Mouse (Mus musculus): Measurements from ENCODE around the gene Gm20388.
"Not testable (repeated sequence)": the region's sequence is repeated elsewhere in the genome, so short reads cannot be mapped to it uniquely, and the experiment has no call there.

The Gm20388 gene

GRCm38 (mm10) chr8:123041008-123041773, 3130.6 kb downstream of the Gm20388 start:
- peak; percentile 63 to 84 for DNase-seq (ENCODE audit: low spot score in 2 of 2)

- DNase-seq (ENCODE audit: low spot score in 2 of 2) = no peak
These were observed 3131.1 kb downstream of the Gm20388 start for GRCm38 (mm10) chr8:123041774-123042105.

GRCm38 (mm10) chr8:123042158-123042973, 3131.7 kb downstream of the Gm20388 start, which contains the start of gene Ankrd11:
Gene Ankrd11, minus strand, starts transcription at chr8:123042277.
- peak; percentile 99 for DNase-seq (ENCODE audit: low spot score in 2 of 2)

GRCm38 (mm10) chr8:123042974-123043625, 3132.5 kb downstream of the Gm20388 start:
- DNase-seq (ENCODE audit: low spot score in 2 of 2) = no peak

GRCm38 (mm10) chr8:123043941-123044340, 3133.3 kb downstream of the Gm20388 start:
- no peak for DNase-seq (ENCODE audit: low spot score in 2 of 2)

- not testable (repeated sequence) for DNase-seq (ENCODE audit: low spot score in 2 of 2)
These were observed 3134.2 kb downstream of the Gm20388 start for GRCm38 (mm10) chr8:123044743-123045425.

- no peak for DNase-seq (ENCODE audit: low spot score in 2 of 2)
These were observed 3136.1 kb downstream of the Gm20388 start for GRCm38 (mm10) chr8:123046706-123047105.

- no peak for DNase-seq (ENCODE audit: low spot score in 2 of 2)
These were observed 3137.2 kb downstream of the Gm20388 start for GRCm38 (mm10) chr8:123047827-123048226.

- DNase-seq (ENCODE audit: low spot score in 2 of 2) = no peak
These were observed 3137.8 kb downstream of the Gm20388 start for GRCm38 (mm10) chr8:123048402-123048801.

- no peak for DNase-seq (ENCODE audit: low spot score in 2 of 2)
These were observed 3140.8 kb downstream of the Gm20388 start for GRCm38 (mm10) chr8:123051458-123051857.

GRCm38 (mm10) chr8:123062721-123063120, 3152.1 kb downstream of the Gm20388 start, which contains the start of gene Spg7:
Gene Spg7, plus strand, starts transcription at chr8:123062942.
- DNase-seq (ENCODE audit: low spot score in 2 of 2) = no peak

GRCm38 (mm10) chr8:123064072-123064471, 3153.4 kb downstream of the Gm20388 start:
- no peak for DNase-seq (ENCODE audit: low spot score in 2 of 2)

GRCm38 (mm10) chr8:123064809-123065213, 3154.2 kb downstream of the Gm20388 start:
- peak; percentile 35 to 72 for DNase-seq (ENCODE audit: low spot score in 2 of 2)

GRCm38 (mm10) chr8:123065214-123066100, 3154.8 kb downstream of the Gm20388 start:
- DNase-seq (ENCODE audit: low spot score in 2 of 2) = peak; percentile 96 to 98

- no peak for DNase-seq (ENCODE audit: low spot score in 2 of 2)
These were observed 3155.6 kb downstream of the Gm20388 start for GRCm38 (mm10) chr8:123066101-123066683.

- no peak for DNase-seq (ENCODE audit: low spot score in 2 of 2)
These were observed 3160.5 kb downstream of the Gm20388 start for GRCm38 (mm10) chr8:123071176-123071575.

- DNase-seq (ENCODE audit: low spot score in 2 of 2) = no peak
These were observed 3166.6 kb downstream of the Gm20388 start for GRCm38 (mm10) chr8:123077213-123077612.

- no peak for DNase-seq (ENCODE audit: low spot score in 2 of 2)
These were observed 3172.4 kb downstream of the Gm20388 start for GRCm38 (mm10) chr8:123082993-123083392.

- DNase-seq (ENCODE audit: low spot score in 2 of 2) = no peak
These were observed 3173.0 kb downstream of the Gm20388 start for GRCm38 (mm10) chr8:123083610-123084009.

- no peak for DNase-seq (ENCODE audit: low spot score in 2 of 2)
These were observed 3176.6 kb downstream of the Gm20388 start for GRCm38 (mm10) chr8:123087289-123087688.
